18 mouse cellular contexts compared by ENCODE assay signal in the genomic region with DNA sequence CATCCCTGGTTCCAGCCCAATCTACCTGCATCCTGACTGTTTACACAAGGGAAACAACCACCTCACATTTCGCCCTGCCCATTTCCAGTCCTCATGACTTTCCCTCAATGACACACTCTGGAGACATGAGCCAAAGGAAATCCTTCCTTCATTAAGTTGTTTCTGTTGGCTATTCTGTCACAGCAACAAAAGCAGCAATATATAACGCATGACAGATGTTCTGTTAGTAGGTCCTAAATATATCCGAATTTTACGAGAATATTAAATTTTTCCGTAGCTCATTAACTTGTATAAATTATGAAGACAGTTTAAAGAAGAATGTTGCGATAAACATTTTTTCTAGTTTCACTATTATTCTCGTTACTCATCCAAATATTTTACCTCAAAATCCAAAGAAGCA.
"Had no signal": no experiment of that assay in that cellular context is flagged by ENCODE, and none has a peak within 500 bp of the region (broad histone marks: within the 10 kb centered on the region; RNA-seq: fewer than 3 reads in every experiment).

No protein-coding gene starts in this region.

- H3K4me2 ChIP-seq: liver, embryonic 13.5 days; midbrain, embryonic 12.5 days; midbrain, embryonic 15.5 days; neural tube, embryonic 13.5 days; stomach, embryonic 15.5 days had no signal

- ATAC-seq: hindbrain, postnatal 0 days; inflammation-experienced regulatory T-cells, adult 6 months; intestine, embryonic 16.5 days; midbrain, embryonic 15.5 days had no signal

- H3K27me3 ChIP-seq: liver, embryonic 13.5 days; midbrain, embryonic 12.5 days; midbrain, embryonic 15.5 days; neural tube, embryonic 13.5 days; stomach, embryonic 15.5 days had no signal

- H3K4me3 ChIP-seq: left cerebral cortex, adult 2 months; liver, embryonic 13.5 days; midbrain, embryonic 12.5 days; midbrain, embryonic 15.5 days; myocyte; neural tube, embryonic 13.5 days; stomach, embryonic 15.5 days had no signal

- H3K36me3 ChIP-seq: liver, embryonic 13.5 days; midbrain, embryonic 12.5 days; midbrain, embryonic 15.5 days; neural tube, embryonic 13.5 days; stomach, embryonic 15.5 days had no signal

- H3K9ac ChIP-seq: liver, embryonic 13.5 days; midbrain, embryonic 12.5 days; midbrain, embryonic 15.5 days; neural tube, embryonic 13.5 days; stomach, embryonic 15.5 days had no signal

- H3K4me1 ChIP-seq: liver, embryonic 13.5 days; midbrain, embryonic 12.5 days; midbrain, embryonic 15.5 days; neural tube, embryonic 13.5 days; stomach, embryonic 15.5 days had no signal

- H3K9me3 ChIP-seq: liver, embryonic 13.5 days; midbrain, embryonic 12.5 days; midbrain, embryonic 15.5 days; neural tube, embryonic 13.5 days; stomach, embryonic 15.5 days had no signal

- H3K27ac ChIP-seq: hindbrain, postnatal 0 days; left cerebral cortex, adult 2 months; liver, embryonic 13.5 days; midbrain, embryonic 12.5 days; midbrain, embryonic 15.5 days; neural tube, embryonic 13.5 days; stomach, embryonic 15.5 days had no signal

- DNase-seq: layer of hippocampus, postnatal 36 days; liver, embryonic 13.5 days; lung, adult 2 months; lung, postnatal 14 days; lung, postnatal 4 days; retina, postnatal 1 day; right cerebral cortex, postnatal 25 days; spleen, adult 18-20 months; thymus, postnatal 25 days had no signal
